ENCODE assay signal across 8 mouse cellular contexts in the genomic region with DNA sequence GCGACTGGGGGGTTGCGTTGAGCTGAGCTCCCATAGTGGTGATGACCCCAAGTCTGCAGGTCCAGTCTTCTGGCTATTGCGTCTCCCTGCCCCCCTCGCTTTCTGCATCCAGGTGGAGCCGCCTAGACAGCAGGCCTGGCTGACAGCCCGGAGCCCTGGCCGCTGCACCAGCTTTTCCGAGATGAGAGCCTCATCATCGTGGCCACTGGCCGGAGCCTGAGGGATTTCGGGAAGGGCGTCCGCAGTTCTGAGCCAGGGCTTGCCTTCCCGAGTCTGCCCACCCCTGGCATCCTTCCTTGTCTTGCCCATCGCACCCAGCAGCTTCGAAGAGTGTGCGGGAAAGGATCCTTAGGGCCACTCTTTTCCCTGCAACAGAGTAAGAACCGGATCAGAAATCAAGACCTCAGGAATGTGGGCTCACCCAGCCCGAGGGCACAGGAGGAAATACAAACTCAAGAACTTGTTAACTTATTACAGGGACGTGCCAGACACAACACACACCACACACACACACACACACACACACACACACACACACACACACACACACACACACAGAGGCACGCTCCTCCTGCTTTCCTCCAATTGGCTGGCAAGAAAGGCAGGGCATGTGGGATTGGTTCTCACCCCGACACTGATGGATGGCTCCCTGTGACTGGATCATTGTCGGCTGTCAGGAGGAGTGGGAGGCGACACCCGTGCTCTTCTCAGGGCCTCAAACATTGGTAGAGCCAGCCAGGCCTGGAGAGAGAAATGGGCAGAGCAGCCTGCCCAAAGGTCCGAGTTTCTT. TPM values are rescaled to one million over a fixed set of nuclear protein-coding genes. Genes with fewer than 3 reads are reported as not detected.
DNase-seq lines count a peak whose midpoint lies in the region; ATAC-seq lines count a peak whose summit lies in the region.

No protein-coding gene starts in this region.

- 24% methylated on average over 26 of the region's 26 CpGs for WGBS in heart, embryonic 11.5 days (ENCODE audit: insufficient replicate concordance)
- 20% methylated on average over 26 of the region's 26 CpGs for WGBS in midbrain, embryonic 12.5 days

- no peak overlapping the region for H3K27ac ChIP-seq in heart, embryonic 11.5 days (ENCODE audit: low read depth, low read length)
- peak overlapping the region; percentile 39 for H3K27ac ChIP-seq in midbrain, embryonic 12.5 days (replicated peaks)

- peak; percentile 19 for DNase-seq in urinary bladder, postnatal 25 days (ENCODE audit: low spot score)
- no peak for DNase-seq in urinary bladder, postnatal 10 days (ENCODE audit: low spot score)
- peak; percentile 85 for DNase-seq in embryo, embryonic 11 days
- DNase-seq in kidney, postnatal 10 days, result peak; percentile 71
- DNase-seq in layer of hippocampus, adult 11-12 months (ENCODE audit: low spot score), result no peak

- H3K4me2 ChIP-seq in heart, embryonic 11.5 days, result peak overlapping the region; percentile 62
- H3K4me2 ChIP-seq in midbrain, embryonic 12.5 days (replicated peaks), result peak overlapping the region; percentile 33

- peak overlapping the region; percentile 18 for H3K4me3 ChIP-seq in heart, embryonic 11.5 days (ENCODE audit: low read depth, low read length)
- H3K4me3 ChIP-seq in midbrain, embryonic 12.5 days, result 0 out of 2 replicates have a peak overlapping the region, but pooled peaks have one; percentile 2

- H3K27me3 ChIP-seq in heart, embryonic 11.5 days (ENCODE audit: control insufficient read depth, insufficient read depth, low read length), result peaks cover 3% of the 10 kb centered on the region; the same call in 1 of the 2 replicates
- no peaks in the 10 kb centered on the region; the same call in 1 of the 2 replicates for H3K27me3 ChIP-seq in midbrain, embryonic 12.5 days

- no peak for ATAC-seq in heart, embryonic 11.5 days (replicated peaks; ENCODE audit: insufficient number of reproducible peaks, low FRiP score, low TSS enrichment)
- ATAC-seq in midbrain, embryonic 12.5 days (ENCODE audit: low FRiP score, low read depth), result peak; percentile 64; the same call in 1 of the 2 replicates
- no peak for ATAC-seq in monocyte, adult 5-6 weeks (replicated peaks; ENCODE audit: insufficient number of reproducible peaks, low FRiP score, low TSS enrichment, poor library complexity, severe bottlenecking)

- H3K9me3 ChIP-seq in heart, embryonic 11.5 days (replicated peaks; ENCODE audit: control insufficient read depth, low read length), result no peaks in the 10 kb centered on the region
- H3K9me3 ChIP-seq in midbrain, embryonic 12.5 days, result no peaks in the 10 kb centered on the region

- H3K4me1 ChIP-seq in heart, embryonic 11.5 days (ENCODE audit: control insufficient read depth, insufficient read depth, low read length), result peaks cover 16% of the 10 kb centered on the region
- H3K4me1 ChIP-seq in midbrain, embryonic 12.5 days, result peaks cover 36% of the 10 kb centered on the region

- H3K36me3 ChIP-seq in heart, embryonic 11.5 days (ENCODE audit: control insufficient read depth, insufficient read depth, low read length), result no peaks in the 10 kb centered on the region
- no peaks in the 10 kb centered on the region for H3K36me3 ChIP-seq in midbrain, embryonic 12.5 days

- no peak overlapping the region for H3K9ac ChIP-seq in heart, embryonic 11.5 days (ENCODE audit: low read depth, low read length)
- H3K9ac ChIP-seq in midbrain, embryonic 12.5 days (replicated peaks), result no peak overlapping the region; the same call in 1 of the 2 replicates

RNA-seq across cellular contexts. Expression of a gene that starts 13.7 kb away (rescaled TPM):
- polyA plus RNA-seq in heart, embryonic 11.5 days (2014; fragmentation: Nextera tagmentation; extraction: Ambion mirVana), result 102 and 105 TPM in 2 replicates
- 36.1 and 43.0 TPM in 2 replicates for polyA plus RNA-seq in midbrain, embryonic 12.5 days (2016; fragmentation: Nextera tagmentation; extraction: Ambion mirVana)
- 0.48 TPM in 1 of 3 replicates, not detected in the others for total RNA-seq in monocyte, adult 5-6 weeks (2017)

RNA-seq across cellular contexts. Expression of a gene that starts 33.6 kb away (rescaled TPM):
- 36.5 and 44.0 TPM in 2 replicates for polyA plus RNA-seq in heart, embryonic 11.5 days (2014; fragmentation: Nextera tagmentation; extraction: Ambion mirVana)
- 80.9 and 81.1 TPM in 2 replicates for polyA plus RNA-seq in midbrain, embryonic 12.5 days (2016; fragmentation: Nextera tagmentation; extraction: Ambion mirVana)
- total RNA-seq in monocyte, adult 5-6 weeks (2017), result 56.7 to 65.5 TPM (median 62.2 TPM) in 3 replicates

RNA-seq across cellular contexts. Expression of a gene that starts 52.9 kb away (rescaled TPM):
- 52.5 and 60.2 TPM in 2 replicates for polyA plus RNA-seq in heart, embryonic 11.5 days (2014; fragmentation: Nextera tagmentation; extraction: Ambion mirVana)
- polyA plus RNA-seq in midbrain, embryonic 12.5 days (2016; fragmentation: Nextera tagmentation; extraction: Ambion mirVana), result 107 and 116 TPM in 2 replicates
- 38.4 to 51.0 TPM (median 44.6 TPM) in 3 replicates for total RNA-seq in monocyte, adult 5-6 weeks (2017)

Comparison
In these comparisons a context has a peak if more than half of its experiments do, and no peak if none do; other contexts are left out.
1. DNase-seq: peak in urinary bladder, postnatal 25 days (single experiment), embryo, embryonic 11 days (single experiment) and kidney, postnatal 10 days (single experiment); none in urinary bladder, postnatal 10 days (single experiment) and layer of hippocampus, adult 11-12 months (single experiment).